ENCODE assay signal across 25 mouse cellular contexts in the genomic region with DNA sequence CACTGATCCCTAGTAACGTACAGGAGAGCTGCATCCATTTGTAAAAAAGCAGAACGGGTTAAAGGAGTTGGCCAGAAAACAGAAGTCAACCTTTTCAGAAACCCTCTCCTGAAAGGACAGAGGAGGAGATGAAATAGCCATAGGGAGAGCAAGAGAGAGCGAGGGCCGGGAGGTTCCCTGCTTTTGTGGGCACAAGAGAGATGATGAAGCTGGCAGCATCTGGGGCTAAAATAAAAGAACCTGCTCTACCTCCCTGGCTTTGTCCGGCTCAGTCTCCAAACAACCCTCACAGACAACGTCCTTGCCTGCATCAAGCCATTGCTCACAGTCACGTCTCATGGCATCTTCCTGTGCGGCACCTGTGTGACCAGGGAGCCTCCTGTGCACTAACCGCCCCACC.
"Had no signal": no experiment of that assay in that cellular context is flagged by ENCODE, and none has a peak within 500 bp of the region (broad histone marks: within the 10 kb centered on the region; RNA-seq: fewer than 3 reads in every experiment).

No protein-coding gene starts in this region.

- H3K27ac ChIP-seq: gastrocnemius, adult 2 months; heart, embryonic 10.5 days; hindbrain, embryonic 10.5 days; hindbrain, embryonic 12.5 days; hindbrain, embryonic 14.5 days; intestine, embryonic 15.5 days; layer of hippocampus, adult 2 months; left cerebral cortex, adult 2 months; limb, embryonic 12.5 days had no signal

- H3K4me1 ChIP-seq: hindbrain, embryonic 10.5 days; hindbrain, embryonic 12.5 days; intestine, embryonic 15.5 days; limb, embryonic 12.5 days had no signal

- H3K4me3 ChIP-seq: gastrocnemius, adult 2 months; heart, embryonic 10.5 days; heart, embryonic 12.5 days; hindbrain, embryonic 10.5 days; hindbrain, embryonic 12.5 days; intestine, embryonic 15.5 days; layer of hippocampus, adult 2 months; left cerebral cortex, adult 2 months; limb, embryonic 12.5 days had no signal

- H3K9ac ChIP-seq: heart, embryonic 12.5 days; hindbrain, embryonic 12.5 days; hindbrain, embryonic 14.5 days; intestine, embryonic 15.5 days; limb, embryonic 12.5 days had no signal

- H3K27me3 ChIP-seq: hindbrain, embryonic 12.5 days; intestine, embryonic 15.5 days; limb, embryonic 12.5 days had no signal

- H3K36me3 ChIP-seq: heart, embryonic 10.5 days; heart, embryonic 12.5 days; hindbrain, embryonic 10.5 days; hindbrain, embryonic 12.5 days; intestine, embryonic 15.5 days; limb, embryonic 12.5 days had no signal

- ATAC-seq: hindbrain, embryonic 16.5 days; inflammation-experienced regulatory T-cells, adult 6 months; intestine, embryonic 15.5 days; intestine, postnatal 0 days had no signal

- DNase-seq: gastrocnemius, adult 2 months; gastrocnemius, postnatal 10 days; gastrocnemius, postnatal 25 days; heart, postnatal 10 days; heart, postnatal 4 days; kidney, adult 18-20 months; kidney, adult 8-10 months; kidney, postnatal 10 days; kidney, postnatal 25 days; kidney, postnatal 4 days; left cerebral cortex, postnatal 4 days; liver had no signal

- H3K4me2 ChIP-seq: heart, embryonic 12.5 days; hindbrain, embryonic 12.5 days; hindbrain, embryonic 14.5 days; intestine, embryonic 15.5 days; limb, embryonic 12.5 days; liver, embryonic 11.5 days had no signal

- H3K9me3 ChIP-seq: heart, embryonic 10.5 days; heart, embryonic 12.5 days; hindbrain, embryonic 10.5 days; hindbrain, embryonic 12.5 days; intestine, embryonic 15.5 days; limb, embryonic 12.5 days had no signal
